Mouse (Mus musculus): ENCODE results near the gene Sorcs2. TPM values are rescaled to one million over a fixed set of nuclear protein-coding genes. Genes with fewer than 3 reads are reported as not detected.
A peak's percentile ranks its signal among the peaks of the same experiment; 100 is the strongest.

The Sorcs2 gene
- polyA plus RNA-seq, 1 experiment: 5.7 TPM

GRCm38 (mm10) chr5:36003797-36004196, 394.1 kb downstream of the Sorcs2 start:
- Histone ChIP-seq H3K27me3 (ENCODE audit: control insufficient read depth, insufficient read depth, low read length) (no peaks in the 10 kb centered on the region), H3K4me1 (replicated peaks; ENCODE audit: control insufficient read depth, insufficient read depth, low read length) (peaks cover 36% of the 10 kb centered on the region), H3K27ac (ENCODE audit: control insufficient read depth, insufficient read depth, low read length) (no peak overlapping the region), H3K4me3 (ENCODE audit: control insufficient read depth, insufficient read depth, low read length) (no peak overlapping the region), H3K36me3 (ENCODE audit: control insufficient read depth, insufficient read depth, low read length) (no peaks in the 10 kb centered on the region)
- TF ChIP-seq POLR2A (IDR thresholded peaks at IDR 0.05; ENCODE audit: control insufficient read depth, extremely low read depth, insufficient read depth, low read length, poor library complexity) (no peak), CTCF (IDR thresholded peaks at IDR 0.05; ENCODE audit: borderline replicate concordance, control insufficient read depth, extremely low read depth, insufficient read depth, low read length, poor library complexity) (no peak)
- WGBS: 70% methylated on average over 10 of the region's 10 CpGs
- peak; percentile 16 for DNase-seq

GRCm38 (mm10) chr5:35989986-35990735, 407.8 kb downstream of the Sorcs2 start:
- 96% methylated on average over 11 of the region's 11 CpGs for WGBS
- no peaks in the 10 kb centered on the region for H3K36me3 ChIP-seq (ENCODE audit: control insufficient read depth, insufficient read depth, low read length)
- DNase-seq: no peak

GRCm38 (mm10) chr5:35989506-35989905, 408.4 kb downstream of the Sorcs2 start:
- Histone ChIP-seq H3K27ac (ENCODE audit: control insufficient read depth, insufficient read depth, low read length) (no peak overlapping the region), H3K4me1 (replicated peaks; ENCODE audit: control insufficient read depth, insufficient read depth, low read length) (no peaks in the 10 kb centered on the region), H3K4me3 (ENCODE audit: control insufficient read depth, insufficient read depth, low read length) (no peak overlapping the region), H3K36me3 (ENCODE audit: control insufficient read depth, insufficient read depth, low read length) (no peaks in the 10 kb centered on the region), H3K27me3 (ENCODE audit: control insufficient read depth, insufficient read depth, low read length) (no peaks in the 10 kb centered on the region)
- WGBS: 87% methylated on average over 6 of the region's 6 CpGs
- no peak for DNase-seq
- TF ChIP-seq POLR2A (IDR thresholded peaks at IDR 0.05; ENCODE audit: control insufficient read depth, extremely low read depth, insufficient read depth, low read length, poor library complexity) (no peak), CTCF (IDR thresholded peaks at IDR 0.05; ENCODE audit: borderline replicate concordance, control insufficient read depth, extremely low read depth, insufficient read depth, low read length, poor library complexity) (no peak)

More at GRCm38 (mm10) chr5:35989986-35990735, 407.8 kb downstream of the Sorcs2 start:
- TF ChIP-seq CTCF (IDR thresholded peaks at IDR 0.05; ENCODE audit: borderline replicate concordance, control insufficient read depth, extremely low read depth, insufficient read depth, low read length, poor library complexity) (no peak), POLR2A (IDR thresholded peaks at IDR 0.05; ENCODE audit: control insufficient read depth, extremely low read depth, insufficient read depth, low read length, poor library complexity) (no peak)
- Histone ChIP-seq H3K4me1 (replicated peaks; ENCODE audit: control insufficient read depth, insufficient read depth, low read length) (no peaks in the 10 kb centered on the region), H3K27me3 (ENCODE audit: control insufficient read depth, insufficient read depth, low read length) (no peaks in the 10 kb centered on the region), H3K4me3 (ENCODE audit: control insufficient read depth, insufficient read depth, low read length) (no peak overlapping the region), H3K27ac (ENCODE audit: control insufficient read depth, insufficient read depth, low read length) (no peak overlapping the region)

GRCm38 (mm10) chr5:35988085-35988484, 409.9 kb downstream of the Sorcs2 start:
- Histone ChIP-seq H3K27me3 (ENCODE audit: control insufficient read depth, insufficient read depth, low read length) (no peaks in the 10 kb centered on the region), H3K4me3 (ENCODE audit: control insufficient read depth, insufficient read depth, low read length) (no peak overlapping the region), H3K36me3 (ENCODE audit: control insufficient read depth, insufficient read depth, low read length) (no peaks in the 10 kb centered on the region), H3K4me1 (replicated peaks; ENCODE audit: control insufficient read depth, insufficient read depth, low read length) (no peaks in the 10 kb centered on the region), H3K27ac (ENCODE audit: control insufficient read depth, insufficient read depth, low read length) (no peak overlapping the region)
- 96% methylated on average over 8 of the region's 8 CpGs for WGBS
- DNase-seq: no peak
- no peak for TF ChIP-seq CTCF (IDR thresholded peaks at IDR 0.05; ENCODE audit: borderline replicate concordance, control insufficient read depth, extremely low read depth, insufficient read depth, low read length, poor library complexity)
- TF ChIP-seq POLR2A (IDR thresholded peaks at IDR 0.05; ENCODE audit: control insufficient read depth, extremely low read depth, insufficient read depth, low read length, poor library complexity): no peak

GRCm38 (mm10) chr5:35985611-35986010, 412.3 kb downstream of the Sorcs2 start:
- H3K27ac ChIP-seq (ENCODE audit: control insufficient read depth, insufficient read depth, low read length): no peak overlapping the region
- no peaks in the 10 kb centered on the region for H3K36me3 ChIP-seq (ENCODE audit: control insufficient read depth, insufficient read depth, low read length)
- TF ChIP-seq POLR2A (IDR thresholded peaks at IDR 0.05; ENCODE audit: control insufficient read depth, extremely low read depth, insufficient read depth, low read length, poor library complexity) (no peak), CTCF (IDR thresholded peaks at IDR 0.05; ENCODE audit: borderline replicate concordance, control insufficient read depth, extremely low read depth, insufficient read depth, low read length, poor library complexity) (no peak)
- H3K27me3 ChIP-seq (ENCODE audit: control insufficient read depth, insufficient read depth, low read length): no peaks in the 10 kb centered on the region
- WGBS: 93% methylated on average over 8 of the region's 8 CpGs
- no peak overlapping the region for H3K4me3 ChIP-seq (ENCODE audit: control insufficient read depth, insufficient read depth, low read length)
- H3K4me1 ChIP-seq (replicated peaks; ENCODE audit: control insufficient read depth, insufficient read depth, low read length): no peaks in the 10 kb centered on the region
- DNase-seq: no peak

GRCm38 (mm10) chr5:35981976-35982375, 416.0 kb downstream of the Sorcs2 start:
- no peaks in the 10 kb centered on the region for H3K36me3 ChIP-seq (ENCODE audit: control insufficient read depth, insufficient read depth, low read length)
- H3K4me1 ChIP-seq (replicated peaks; ENCODE audit: control insufficient read depth, insufficient read depth, low read length): no peaks in the 10 kb centered on the region
- peak; percentile 85 for DNase-seq
- no peaks in the 10 kb centered on the region for H3K27me3 ChIP-seq (ENCODE audit: control insufficient read depth, insufficient read depth, low read length)
- TF ChIP-seq CTCF (IDR thresholded peaks at IDR 0.05; ENCODE audit: borderline replicate concordance, control insufficient read depth, extremely low read depth, insufficient read depth, low read length, poor library complexity): peak; percentile 51; the same call in 1 of the 2 replicates
- TF ChIP-seq POLR2A (IDR thresholded peaks at IDR 0.05; ENCODE audit: control insufficient read depth, extremely low read depth, insufficient read depth, low read length, poor library complexity): no peak
- no peak overlapping the region for H3K4me3 ChIP-seq (ENCODE audit: control insufficient read depth, insufficient read depth, low read length)
- H3K27ac ChIP-seq (ENCODE audit: control insufficient read depth, insufficient read depth, low read length): no peak overlapping the region
- 45% methylated on average over 4 of the region's 4 CpGs for WGBS

Data from thymus, adult 2 months (tissue).